Mouse (Mus musculus) heart, postnatal 4 days (tissue): Measurements from ENCODE around the gene Snrpa. TPM values are rescaled to one million over a fixed set of nuclear protein-coding genes. Genes with fewer than 3 reads are reported as not detected.

Experiments used
- DNase-seq: peaks from one replicate; pipeline ENCODE4 v3.0.0; 2021
- total RNA-seq, 2 experiments: library from RNA; stranded (reverse); gene quantifications; 2 replicates each; pipeline ENCODE4 v1.2.3; 2021

Snrpa gene
- total RNA-seq, 2 experiments from 2014 or later = 64.8 to 69.5 TPM

GRCm38 (mm10) chr7:27198355-27198754 is 2.3 kb upstream of the Snrpa start:
- DNase-seq = no peak

GRCm38 (mm10) chr7:27197634-27198033 is 1.6 kb upstream of the Snrpa start:
- DNase-seq = no peak

GRCm38 (mm10) chr7:27197136-27197535 is 1.1 kb upstream of the Snrpa start:
- no peak for DNase-seq

GRCm38 (mm10) chr7:27193731-27194130 is 2.3 kb downstream of the Snrpa start:
- DNase-seq = no peak

- no peak for DNase-seq
Observed at GRCm38 (mm10) chr7:27192434-27192833, 3.6 kb downstream of the Snrpa start.

- DNase-seq = no peak
Observed at GRCm38 (mm10) chr7:27189271-27189931, 6.7 kb downstream of the Snrpa start.

- DNase-seq = peak; percentile 4
Observed at GRCm38 (mm10) chr7:27185986-27186385, 10.1 kb downstream of the Snrpa start.

- peak; percentile 46 for DNase-seq
Observed at GRCm38 (mm10) chr7:27184964-27185363, 11.1 kb downstream of the Snrpa start.

GRCm38 (mm10) chr7:27182498-27182897 is 13.6 kb downstream of the Snrpa start:
- no peak for DNase-seq

- DNase-seq = no peak
Observed at GRCm38 (mm10) chr7:27180837-27181695, 15.0 kb downstream of the Snrpa start, which contains the start of the genes Gm21983 and Mia. TSS of gene Gm21983 (minus strand) at chr7:27181086. TSS of gene Mia (minus strand) at chr7:27181157.

- peak; percentile 74 for DNase-seq
Observed at GRCm38 (mm10) chr7:27180036-27180435, 16.0 kb downstream of the Snrpa start.

GRCm38 (mm10) chr7:27179217-27179918 is 16.7 kb downstream of the Snrpa start:
- DNase-seq = no peak

GRCm38 (mm10) chr7:27178324-27179216 is 17.5 kb downstream of the Snrpa start, which contains the start of gene Rab4b:
TSS of gene Rab4b (minus strand) at chr7:27178896.
- DNase-seq = peak; percentile 99

- DNase-seq = no peak
Observed at GRCm38 (mm10) chr7:27177942-27178323, 18.1 kb downstream of the Snrpa start.

- no peak for DNase-seq
Observed at GRCm38 (mm10) chr7:27174896-27175295, 21.2 kb downstream of the Snrpa start.

- no peak for DNase-seq
Observed at GRCm38 (mm10) chr7:27174496-27174895, 21.6 kb downstream of the Snrpa start.

GRCm38 (mm10) chr7:27170981-27171380 is 25.1 kb downstream of the Snrpa start:
- DNase-seq = no peak

- DNase-seq = no peak
Observed at GRCm38 (mm10) chr7:27168371-27168770, 27.7 kb downstream of the Snrpa start.

- DNase-seq = no peak
Observed at GRCm38 (mm10) chr7:27167475-27168094, 28.5 kb downstream of the Snrpa start.

- DNase-seq = peak; percentile 97
Observed at GRCm38 (mm10) chr7:27166614-27167474, 29.2 kb downstream of the Snrpa start, which contains the start of gene Egln2. TSS of gene Egln2 (minus strand) at chr7:27166802.
